Mouse (Mus musculus) kidney, postnatal 10 days (tissue): Measurements from ENCODE around the gene Crat.

Experiments used
- DNase-seq: peaks from one replicate; pipeline ENCODE4 v3.0.0; 2021; ENCODE audit warnings: mixed read lengths

The Crat gene

GRCm38 (mm10) chr2:30365281-30366069, 50.1 kb downstream of the Crat start:
- peak; percentile 42 for DNase-seq

GRCm38 (mm10) chr2:30363773-30364650, 51.6 kb downstream of the Crat start, which contains the start of gene Miga2:
Gene Miga2 (plus strand): TSS chr2:30364233.
- DNase-seq, result peak; percentile 99

- no peak for DNase-seq
These were observed 52.7 kb downstream of the Crat start for GRCm38 (mm10) chr2:30362865-30363264.

- no peak for DNase-seq
These were observed 55.0 kb downstream of the Crat start for GRCm38 (mm10) chr2:30360626-30361025.

GRCm38 (mm10) chr2:30358533-30359531, 56.8 kb downstream of the Crat start, which contains the start of gene Sh3glb2:
Gene Sh3glb2 (minus strand): TSS chr2:30359337.
- peak; percentile 95 for DNase-seq

GRCm38 (mm10) chr2:30357552-30358510, 57.8 kb downstream of the Crat start:
- DNase-seq, result no peak

- DNase-seq, result no peak
These were observed 58.7 kb downstream of the Crat start for GRCm38 (mm10) chr2:30356906-30357305.

GRCm38 (mm10) chr2:30356266-30356665, 59.3 kb downstream of the Crat start:
- DNase-seq, result no peak

GRCm38 (mm10) chr2:30355861-30356260, 59.8 kb downstream of the Crat start:
- DNase-seq, result no peak

GRCm38 (mm10) chr2:30351149-30351548, 64.5 kb downstream of the Crat start:
- DNase-seq, result peak; percentile 37
